Mouse (Mus musculus): ENCODE measurements at regions not wholly inside any gene's neighbourhood (a gene's known extent, or its start where the extent isn't known, plus 50 kb on each side); places are given as distances from the start of the nearest gene placed in this dataset.

DNA sequence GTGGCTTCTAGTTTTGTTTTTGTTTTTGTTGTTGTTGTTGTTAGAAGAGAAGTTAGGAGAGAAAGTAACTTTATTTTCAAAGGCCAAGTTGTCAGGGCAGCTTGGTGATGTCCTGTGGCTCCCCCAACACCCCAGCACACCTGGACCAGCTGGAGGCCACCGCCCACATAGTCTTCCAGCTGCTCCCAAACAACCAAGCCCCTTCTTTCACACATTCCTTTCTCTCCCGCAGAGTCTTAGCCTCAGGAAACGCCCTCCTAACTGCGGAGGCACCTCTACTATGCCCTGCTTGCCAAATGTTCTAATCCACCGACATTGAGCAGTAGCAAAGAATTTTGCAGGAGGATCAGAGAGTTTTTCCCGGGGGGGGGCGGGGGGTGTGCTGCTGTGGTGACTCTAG is 72.3 kb downstream of the Mcfd2 start:
- TF ChIP-seq CTCF (IDR thresholded peaks at IDR 0.05; ENCODE audit: insufficient read depth, low read depth, low read length) (no peak), POLR2A (IDR thresholded peaks at IDR 0.05; ENCODE audit: insufficient read depth, low read depth, low read length) (no peak)

Data from olfactory bulb, adult 2 months (tissue).